Mouse (Mus musculus): ENCODE measurements around the gene Pde6c. TPM values are rescaled to one million over a fixed set of nuclear protein-coding genes. Genes with fewer than 3 reads are reported as not detected.

Gene Pde6c
- polyA plus RNA-seq, 1 experiment, result not detected

DNA sequence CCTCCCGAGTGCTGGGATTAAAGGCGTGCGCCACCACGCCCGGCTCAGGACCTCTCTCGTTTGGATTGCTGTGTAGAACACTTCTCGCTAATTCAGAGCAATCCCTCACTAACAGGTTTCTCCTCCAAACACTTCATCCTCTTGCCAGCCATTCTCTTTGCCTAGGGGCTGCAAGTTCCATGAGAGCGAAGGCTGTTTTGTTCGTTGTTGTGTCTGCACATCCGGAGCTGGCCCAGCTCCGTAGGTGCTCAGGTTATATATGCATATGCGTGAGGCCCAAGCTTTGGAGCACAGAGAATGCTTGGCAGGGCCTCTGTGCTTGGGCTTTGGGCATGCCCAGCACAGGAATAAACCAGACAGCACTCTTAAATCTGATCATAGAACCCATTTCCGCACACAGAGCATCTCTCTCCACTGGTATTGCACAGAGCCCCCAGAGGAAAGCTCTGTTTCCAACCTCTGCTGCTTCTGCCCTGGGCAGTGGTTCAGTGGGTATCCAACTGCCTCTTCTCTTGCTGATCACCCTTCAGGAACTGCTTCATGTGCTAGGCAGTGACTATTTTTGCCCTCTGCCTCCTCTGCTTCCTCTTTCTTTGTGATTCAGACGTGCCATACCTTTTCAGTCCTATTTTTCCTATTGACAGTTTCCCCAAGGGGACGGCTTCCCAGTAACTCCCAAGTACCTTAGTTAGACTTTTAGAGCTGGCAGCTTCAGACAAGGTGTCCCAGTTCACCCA lies 22.9 kb upstream of the Pde6c start:
- Histone ChIP-seq H3K4me3 (ENCODE audit: insufficient read depth, low read length) (no peak overlapping the region), H3K27ac (ENCODE audit: insufficient read depth, low read length) (no peak overlapping the region), H3K4me1 (ENCODE audit: control insufficient read depth, insufficient read depth, low read length) (no peaks in the 10 kb centered on the region)
- TF ChIP-seq POLR2A (IDR thresholded peaks at IDR 0.05; ENCODE audit: low read depth, low read length) (no peak), CTCF (IDR thresholded peaks at IDR 0.05; ENCODE audit: borderline replicate concordance, insufficient read depth, low read length) (no peak)

- Histone ChIP-seq H3K27ac (ENCODE audit: insufficient read depth, low read length) (no peak overlapping the region), H3K4me3 (ENCODE audit: insufficient read depth, low read length) (no peak overlapping the region), H3K4me1 (ENCODE audit: control insufficient read depth, insufficient read depth, low read length) (no peaks in the 10 kb centered on the region)
- no peak for TF ChIP-seq POLR2A (IDR thresholded peaks at IDR 0.05; ENCODE audit: low read depth, low read length)
- TF ChIP-seq CTCF (IDR thresholded peaks at IDR 0.05; ENCODE audit: borderline replicate concordance, insufficient read depth, low read length), result no peak
Observed at GRCm38 (mm10) chr19:38111056-38111455, 21.5 kb upstream of the Pde6c start.

- Histone ChIP-seq H3K4me3 (ENCODE audit: insufficient read depth, low read length) (no peak overlapping the region), H3K4me1 (ENCODE audit: control insufficient read depth, insufficient read depth, low read length) (no peaks in the 10 kb centered on the region), H3K27ac (ENCODE audit: insufficient read depth, low read length) (no peak overlapping the region)
- TF ChIP-seq POLR2A (IDR thresholded peaks at IDR 0.05; ENCODE audit: low read depth, low read length), result no peak
- no peak for TF ChIP-seq CTCF (IDR thresholded peaks at IDR 0.05; ENCODE audit: borderline replicate concordance, insufficient read depth, low read length)
Observed at GRCm38 (mm10) chr19:38112575-38112974, 20.0 kb upstream of the Pde6c start.

DNA sequence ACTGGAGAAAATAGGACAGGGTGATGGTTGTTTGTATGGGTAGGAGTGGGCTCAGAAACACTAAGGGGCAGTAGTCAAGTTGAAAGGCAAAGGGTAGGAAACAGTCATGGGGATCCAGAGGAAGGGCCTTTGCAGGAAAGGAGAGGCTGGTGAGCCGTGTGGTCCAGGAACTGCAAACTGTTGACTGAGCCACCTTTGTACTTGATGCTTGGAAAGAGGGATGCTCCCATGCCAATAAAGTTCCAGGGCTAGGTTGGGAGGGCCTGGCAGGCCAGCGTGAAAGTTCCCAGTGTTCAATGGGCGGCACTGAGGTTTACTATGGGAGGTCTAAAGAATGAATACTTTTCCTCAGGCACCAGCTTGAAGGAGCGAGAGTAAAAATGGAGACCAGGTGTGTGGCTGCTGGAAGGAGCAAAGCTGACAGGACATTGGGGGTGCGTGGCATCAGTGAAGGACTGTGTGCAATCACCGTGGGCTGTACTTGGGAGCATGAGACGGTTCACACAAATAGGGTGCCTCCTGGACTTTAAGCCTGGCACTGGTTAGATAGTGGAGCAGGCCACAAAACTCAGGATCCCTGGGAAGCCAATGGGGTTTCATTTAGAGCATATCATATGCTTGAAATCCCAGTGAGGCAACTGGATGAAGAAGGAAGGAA lies 17.6 kb upstream of the Pde6c start:
- no peak for TF ChIP-seq CTCF (IDR thresholded peaks at IDR 0.05; ENCODE audit: borderline replicate concordance, insufficient read depth, low read length)
- no peak for TF ChIP-seq POLR2A (IDR thresholded peaks at IDR 0.05; ENCODE audit: low read depth, low read length)
- H3K4me1 ChIP-seq (ENCODE audit: control insufficient read depth, insufficient read depth, low read length), result no peaks in the 10 kb centered on the region
- no peak overlapping the region for H3K27ac ChIP-seq (ENCODE audit: insufficient read depth, low read length)
- H3K4me3 ChIP-seq (ENCODE audit: insufficient read depth, low read length), result no peak overlapping the region

GRCm38 (mm10) chr19:38120123-38120760 lies 12.3 kb upstream of the Pde6c start:
- Histone ChIP-seq H3K4me1 (ENCODE audit: control insufficient read depth, insufficient read depth, low read length) (no peaks in the 10 kb centered on the region), H3K4me3 (ENCODE audit: insufficient read depth, low read length) (no peak overlapping the region), H3K27ac (ENCODE audit: insufficient read depth, low read length) (no peak overlapping the region)
- no peak for TF ChIP-seq POLR2A (IDR thresholded peaks at IDR 0.05; ENCODE audit: low read depth, low read length)
- TF ChIP-seq CTCF (IDR thresholded peaks at IDR 0.05; ENCODE audit: borderline replicate concordance, insufficient read depth, low read length), result no peak

DNA sequence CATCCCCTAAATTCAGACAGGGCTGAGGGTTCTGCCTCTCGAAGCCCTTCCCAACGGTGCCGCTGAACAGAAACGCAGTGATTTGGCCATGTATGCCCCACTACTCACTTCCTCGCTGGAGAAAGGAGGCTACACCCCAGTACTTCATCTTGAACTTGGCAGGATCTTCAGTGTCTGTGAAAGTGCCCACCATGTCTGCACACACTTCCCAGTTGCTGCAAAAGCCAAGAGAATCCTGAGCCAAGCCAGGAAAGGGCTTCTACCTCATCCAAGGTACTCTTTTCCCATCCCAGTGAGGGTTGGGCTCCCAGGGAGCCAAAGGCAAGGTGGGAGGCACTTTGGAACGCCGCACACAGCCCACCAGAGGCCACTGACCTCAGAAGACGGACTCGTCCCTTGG lies 8.7 kb upstream of the Pde6c start:
- TF ChIP-seq CTCF (IDR thresholded peaks at IDR 0.05; ENCODE audit: borderline replicate concordance, insufficient read depth, low read length) (no peak), POLR2A (IDR thresholded peaks at IDR 0.05; ENCODE audit: low read depth, low read length) (no peak)
- peak overlapping the region; percentile 22 for H3K4me3 ChIP-seq (ENCODE audit: insufficient read depth, low read length)
- no peak overlapping the region for H3K27ac ChIP-seq (ENCODE audit: insufficient read depth, low read length)
- no peaks in the 10 kb centered on the region for H3K4me1 ChIP-seq (ENCODE audit: control insufficient read depth, insufficient read depth, low read length)

- TF ChIP-seq POLR2A (IDR thresholded peaks at IDR 0.05; ENCODE audit: low read depth, low read length), result no peak
- TF ChIP-seq CTCF (IDR thresholded peaks at IDR 0.05; ENCODE audit: borderline replicate concordance, insufficient read depth, low read length), result no peak
- Histone ChIP-seq H3K4me3 (ENCODE audit: insufficient read depth, low read length) (peak overlapping the region; percentile 28), H3K4me1 (ENCODE audit: control insufficient read depth, insufficient read depth, low read length) (no peaks in the 10 kb centered on the region), H3K27ac (ENCODE audit: insufficient read depth, low read length) (no peak overlapping the region)
Observed at GRCm38 (mm10) chr19:38124401-38125218, 8.0 kb upstream of the Pde6c start.

- Histone ChIP-seq H3K4me1 (ENCODE audit: control insufficient read depth, insufficient read depth, low read length) (no peaks in the 10 kb centered on the region), H3K4me3 (ENCODE audit: insufficient read depth, low read length) (peak within 1 kb of the TSS; percentile 28), H3K27ac (ENCODE audit: insufficient read depth, low read length) (no peak within 1 kb of the TSS)
- TF ChIP-seq POLR2A (IDR thresholded peaks at IDR 0.05; ENCODE audit: low read depth, low read length) (no peak), CTCF (IDR thresholded peaks at IDR 0.05; ENCODE audit: borderline replicate concordance, insufficient read depth, low read length) (no peak)
Observed at GRCm38 (mm10) chr19:38125219-38125610, 7.4 kb upstream of the Pde6c start, which contains the start of gene Rbp4. Gene Rbp4 (minus strand): TSS chr19:38125281.

DNA sequence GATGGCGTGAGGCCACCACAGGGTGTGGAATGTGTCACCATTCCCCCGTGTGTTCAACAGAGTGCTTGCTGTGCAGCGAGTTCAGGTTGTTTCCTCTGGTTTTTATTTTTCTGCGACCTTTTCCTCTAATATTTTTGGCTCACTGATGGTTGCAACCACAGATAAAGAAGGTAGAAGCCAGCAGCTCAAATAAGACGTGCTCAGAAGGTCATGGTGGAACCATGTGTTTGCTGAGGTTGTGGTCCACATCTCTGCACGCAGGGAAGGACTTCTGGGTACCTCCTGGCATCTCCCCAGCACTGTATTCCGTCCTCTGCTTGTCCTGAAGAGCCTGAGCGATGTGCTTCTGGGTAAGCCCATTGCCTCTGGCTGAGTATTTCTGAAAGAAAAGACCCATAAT lies 5.9 kb upstream of the Pde6c start:
- no peak overlapping the region for H3K27ac ChIP-seq (ENCODE audit: insufficient read depth, low read length)

More for the DNA sequence above, 5.9 kb upstream of the Pde6c start:
- Histone ChIP-seq H3K4me1 (ENCODE audit: control insufficient read depth, insufficient read depth, low read length) (no peaks in the 10 kb centered on the region), H3K4me3 (ENCODE audit: insufficient read depth, low read length) (no peak overlapping the region)
- TF ChIP-seq CTCF (IDR thresholded peaks at IDR 0.05; ENCODE audit: borderline replicate concordance, insufficient read depth, low read length) (no peak), POLR2A (IDR thresholded peaks at IDR 0.05; ENCODE audit: low read depth, low read length) (no peak)

All from embryonic fibroblast, embryonic 13.5 days (primary cell).